Mouse (Mus musculus): Measurements from ENCODE around the gene Smim6.

Smim6 gene

DNA sequence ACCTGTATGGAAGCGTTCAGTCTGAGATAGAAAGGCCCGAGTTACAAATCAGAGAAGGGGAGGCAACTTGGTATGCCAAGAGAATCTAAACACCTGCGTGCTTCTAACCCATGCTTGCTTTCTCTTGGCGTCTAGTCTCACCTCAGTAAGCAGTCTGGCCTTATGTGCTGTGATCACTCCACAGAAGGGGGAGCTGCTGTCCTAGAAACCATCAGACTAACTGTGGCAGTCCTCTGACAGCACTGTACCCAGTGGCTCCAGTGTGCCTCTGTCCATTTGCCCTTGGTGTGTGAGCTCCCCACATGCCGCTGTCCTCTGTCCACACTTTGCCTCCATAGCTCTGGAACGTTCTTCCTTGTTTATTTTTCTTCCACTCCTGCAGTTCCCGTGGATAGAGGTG, 30.2 kb downstream of the Smim6 start:
- no peak for DNase-seq

DNA sequence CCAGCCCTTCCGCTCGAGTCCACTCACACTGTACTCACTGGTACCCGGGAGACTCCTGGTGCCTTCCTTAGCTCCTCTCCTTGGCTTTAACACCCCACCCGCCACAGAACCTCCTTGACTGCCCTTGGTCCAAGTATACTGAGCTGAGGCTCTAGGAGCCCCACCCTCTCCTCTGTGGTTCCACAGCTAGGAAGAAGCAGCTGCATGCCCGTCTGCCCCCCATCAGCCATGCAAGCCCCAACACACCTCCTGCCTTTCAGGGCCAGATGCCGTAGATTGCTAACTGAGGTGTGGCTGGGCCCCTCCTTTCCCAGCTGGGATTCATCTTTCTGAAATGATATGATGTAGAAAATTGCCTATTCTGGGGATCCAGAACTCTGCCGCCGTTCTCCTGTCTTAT, 33.4 kb downstream of the Smim6 start:
- no peak for DNase-seq

DNA sequence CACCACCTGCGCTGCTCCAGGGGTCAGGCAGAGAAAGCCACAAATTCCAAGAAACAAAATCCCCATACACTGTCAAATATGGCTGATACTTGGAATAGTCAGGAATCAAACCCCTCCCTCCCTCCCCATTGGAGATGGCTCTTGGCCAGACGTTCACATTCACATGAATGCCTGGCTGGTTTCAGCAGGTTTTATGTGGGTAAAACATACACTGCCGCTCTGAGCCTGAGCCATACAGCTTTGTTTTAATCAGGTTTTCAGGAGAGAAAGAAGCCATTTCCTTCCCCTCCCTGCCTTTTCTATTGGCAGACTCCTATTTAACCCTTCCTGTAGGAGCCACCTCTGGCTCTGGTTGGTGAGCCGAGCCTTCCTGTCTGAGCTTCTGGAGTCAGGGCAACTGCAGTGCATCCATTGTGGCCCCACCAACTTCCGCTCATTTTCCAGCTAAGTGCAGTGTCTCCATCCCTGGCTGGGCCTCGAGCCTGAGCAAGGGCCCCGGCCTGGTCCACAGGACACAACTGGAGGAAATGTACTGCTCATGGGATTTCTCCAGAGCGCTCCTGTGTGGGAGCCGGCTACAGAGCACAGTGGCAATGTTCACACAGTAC, 34.5 kb downstream of the Smim6 start:
- no peak for DNase-seq

DNA sequence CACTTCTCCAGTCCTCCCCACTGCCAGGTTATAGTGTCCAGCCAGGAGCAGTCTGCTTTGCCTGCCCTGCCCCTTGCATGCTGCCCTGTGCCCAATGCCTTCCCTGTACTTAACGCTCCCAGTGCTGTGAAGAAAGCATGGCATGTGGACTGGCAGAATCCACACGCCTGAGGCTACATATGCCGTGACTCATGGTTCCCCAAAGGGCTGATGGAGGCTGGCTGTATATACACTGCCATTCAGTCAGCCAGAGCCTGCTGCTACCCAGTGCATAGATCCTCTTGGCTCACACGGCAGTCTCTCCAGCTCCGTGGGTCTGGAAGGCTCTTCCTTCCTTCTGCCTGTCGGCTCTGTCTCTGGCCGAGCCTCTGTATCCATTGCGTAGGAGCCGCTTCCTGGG, 36.5 kb downstream of the Smim6 start:
- no peak for DNase-seq

DNA sequence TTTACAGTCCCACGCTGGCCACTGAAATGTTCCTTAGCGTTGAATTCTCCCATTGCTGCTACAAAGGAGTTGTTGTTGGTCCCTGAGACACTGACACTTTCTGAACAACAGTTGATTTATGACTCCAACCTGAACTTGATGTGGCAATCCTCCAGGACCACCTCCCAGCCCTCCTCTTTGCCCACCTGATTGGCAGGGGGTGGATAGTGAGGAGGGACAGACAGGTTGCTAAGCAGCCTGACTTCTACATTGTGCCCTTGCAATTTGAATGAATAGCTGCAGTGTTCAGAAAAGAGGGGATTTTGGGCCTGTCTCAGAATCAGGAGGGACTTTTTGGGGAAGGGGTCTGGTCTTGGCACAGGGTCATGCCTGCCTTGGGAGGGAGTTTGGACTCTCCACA, 38.9 kb downstream of the Smim6 start:
- DNase-seq = no peak

DNA sequence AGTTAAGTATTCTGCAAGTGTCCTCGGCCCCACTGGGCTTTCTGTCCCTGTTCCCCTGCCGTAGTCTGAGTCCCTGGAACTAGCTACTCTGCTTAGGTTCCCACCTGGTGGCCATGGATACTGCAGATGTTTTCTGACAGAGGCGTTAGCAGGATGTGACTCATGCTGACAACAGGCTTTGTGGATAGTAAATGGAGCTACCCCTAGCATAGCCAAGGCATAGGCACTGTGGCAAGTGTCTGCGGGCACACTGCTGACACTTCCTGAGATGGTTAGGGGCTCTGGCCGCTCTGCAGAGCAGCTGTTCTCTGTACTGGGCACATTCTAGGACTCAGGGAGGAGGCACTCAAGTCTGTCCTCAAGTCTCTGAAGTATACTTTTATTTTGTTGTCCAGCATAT, 42.9 kb downstream of the Smim6 start:
- DNase-seq = no peak

DNA sequence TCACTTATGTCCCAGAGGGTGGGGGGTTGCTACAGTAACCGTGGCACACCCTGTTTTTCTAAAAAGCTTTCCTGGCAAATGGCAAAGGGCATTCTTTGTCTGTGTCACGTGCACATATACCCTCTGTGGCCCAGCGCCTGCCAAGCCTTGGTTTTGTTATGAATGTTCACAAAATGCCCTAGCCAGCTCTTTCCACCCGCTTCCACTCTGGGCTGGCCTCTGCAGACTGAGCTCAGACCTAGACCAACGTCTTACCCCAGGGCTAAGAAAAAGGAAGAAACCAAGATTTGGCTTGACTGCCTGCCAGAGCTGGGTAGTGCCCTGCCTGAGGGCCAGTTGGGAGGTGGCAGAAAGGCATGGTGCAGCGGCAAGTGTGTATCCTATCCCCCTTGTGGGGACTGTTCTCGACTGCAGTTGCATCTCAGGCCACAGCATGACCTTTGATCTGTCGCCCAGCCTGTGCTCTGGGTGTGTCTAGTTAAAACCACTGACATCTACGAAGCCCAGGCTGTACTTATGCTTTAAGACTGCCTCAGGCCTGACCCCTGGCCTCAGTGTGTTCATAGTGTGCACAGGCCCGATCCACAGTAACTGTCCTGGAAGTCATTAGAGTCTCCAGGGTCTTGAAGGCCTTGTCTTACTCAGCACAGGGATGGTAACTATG, 43.5 kb downstream of the Smim6 start:
- DNase-seq = no peak

DNA sequence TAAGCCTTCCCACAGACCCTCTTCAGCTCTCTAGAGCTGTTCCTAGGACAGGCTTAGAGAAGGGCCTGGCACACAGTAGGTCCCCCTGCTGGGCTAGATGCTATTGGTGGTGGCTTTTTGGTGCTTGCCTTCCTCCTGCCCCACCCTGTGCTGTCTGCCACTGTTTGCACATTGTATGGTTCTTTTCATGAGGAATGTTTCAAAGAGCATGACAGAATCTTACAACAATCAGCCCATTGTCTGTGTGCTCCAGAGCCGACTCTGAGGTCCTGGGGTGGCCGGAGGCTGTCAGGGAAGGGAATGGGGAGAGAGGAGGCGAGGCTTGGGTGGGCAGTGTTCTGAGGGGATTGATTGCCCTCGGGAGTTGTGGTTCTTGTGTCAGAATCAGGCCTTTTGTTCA, 44.6 kb downstream of the Smim6 start:
- no peak for DNase-seq

DNA sequence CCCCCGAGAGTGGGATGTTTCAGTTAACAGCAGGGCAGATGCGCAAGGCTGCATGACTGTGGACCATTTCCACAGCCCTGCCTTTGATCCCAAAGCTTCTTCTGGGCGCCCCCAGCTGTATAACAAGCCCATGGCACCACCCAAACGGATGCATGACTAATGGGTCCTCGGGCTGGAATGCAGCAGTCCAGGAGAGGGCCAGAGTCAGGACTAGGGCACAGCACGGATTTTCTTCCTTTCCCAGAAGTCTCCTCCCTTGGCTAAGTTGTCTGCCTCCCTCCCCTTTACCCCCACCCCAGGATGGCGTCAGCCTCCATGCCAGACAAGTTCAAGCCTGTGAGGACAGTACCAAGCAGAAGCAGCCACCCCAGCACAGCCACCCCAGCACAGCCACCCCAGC, 46.2 kb downstream of the Smim6 start:
- no peak for DNase-seq

DNA sequence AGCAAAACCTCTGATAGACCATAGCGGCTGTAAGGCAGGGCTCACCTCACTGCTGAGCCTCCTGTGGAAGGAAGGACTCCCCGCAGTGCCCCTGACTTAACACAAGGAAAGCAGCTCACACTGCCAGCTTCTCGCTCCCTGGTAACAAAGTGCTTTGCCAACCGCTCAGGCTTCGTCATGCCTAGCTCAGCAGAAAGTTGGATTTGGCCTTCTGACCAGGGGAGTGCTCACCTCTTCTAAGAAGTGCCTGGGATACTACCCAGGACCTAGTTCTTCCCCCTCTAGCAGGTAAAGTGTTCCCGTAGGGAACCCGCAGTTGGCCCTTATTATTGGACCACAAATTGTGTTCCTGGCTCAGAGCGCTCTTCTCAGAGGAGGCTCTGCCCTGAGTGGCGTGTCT, 47.2 kb downstream of the Smim6 start:
- DNase-seq = no peak

DNA sequence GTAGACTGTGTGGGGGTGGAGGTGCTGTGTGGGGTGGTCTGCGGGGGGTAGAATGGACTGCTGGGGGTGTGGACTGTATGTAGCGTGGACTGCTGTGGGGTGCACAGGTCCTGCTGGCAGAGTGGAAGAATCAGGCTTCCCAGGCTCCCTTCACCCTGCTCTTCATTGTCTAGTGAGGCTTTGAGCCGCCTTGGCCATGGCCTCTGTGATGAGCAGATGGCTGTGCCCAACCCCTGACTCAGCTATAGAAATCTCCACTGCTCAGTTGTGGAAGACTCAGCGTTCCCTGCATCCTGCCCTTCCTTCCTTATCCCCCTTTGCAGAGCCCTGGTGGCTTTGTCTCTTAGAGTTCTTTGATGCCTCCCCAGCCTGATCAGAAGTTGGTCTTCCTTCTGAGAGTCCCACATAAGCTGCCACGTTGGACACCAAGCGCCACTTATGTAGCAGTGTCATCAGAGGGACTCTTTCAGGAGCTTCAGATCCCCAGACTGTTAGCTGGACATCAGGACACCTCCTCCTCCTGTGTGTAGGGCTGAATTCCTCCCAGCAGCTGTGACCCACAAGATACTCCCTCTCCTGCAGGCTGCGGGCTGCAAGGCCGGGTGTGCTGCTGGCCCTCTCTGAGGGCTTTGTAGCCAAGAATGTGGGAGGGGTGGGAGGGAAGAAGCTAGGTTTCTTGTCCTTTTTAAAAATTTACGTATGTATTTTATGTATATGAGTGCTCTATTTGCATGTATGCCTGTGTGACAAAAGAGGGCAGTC, 51.0 kb downstream of the Smim6 start:
- DNase-seq = no peak

All from thymus, postnatal 36 days (tissue).